Mouse (Mus musculus) T-helper 1 cell (primary cell): ENCODE results near the gene Zfp366.

Experiments used
- in situ Hi-C: fragments of 300-600 bp; cut with MboI, MseI; formaldehyde crosslinking; loops from one replicate; pipeline ENCODE4 v1.15.1; 2025; ENCODE audit warnings: high pct_unique_total_duplicates

Gene Zfp366

DNA sequence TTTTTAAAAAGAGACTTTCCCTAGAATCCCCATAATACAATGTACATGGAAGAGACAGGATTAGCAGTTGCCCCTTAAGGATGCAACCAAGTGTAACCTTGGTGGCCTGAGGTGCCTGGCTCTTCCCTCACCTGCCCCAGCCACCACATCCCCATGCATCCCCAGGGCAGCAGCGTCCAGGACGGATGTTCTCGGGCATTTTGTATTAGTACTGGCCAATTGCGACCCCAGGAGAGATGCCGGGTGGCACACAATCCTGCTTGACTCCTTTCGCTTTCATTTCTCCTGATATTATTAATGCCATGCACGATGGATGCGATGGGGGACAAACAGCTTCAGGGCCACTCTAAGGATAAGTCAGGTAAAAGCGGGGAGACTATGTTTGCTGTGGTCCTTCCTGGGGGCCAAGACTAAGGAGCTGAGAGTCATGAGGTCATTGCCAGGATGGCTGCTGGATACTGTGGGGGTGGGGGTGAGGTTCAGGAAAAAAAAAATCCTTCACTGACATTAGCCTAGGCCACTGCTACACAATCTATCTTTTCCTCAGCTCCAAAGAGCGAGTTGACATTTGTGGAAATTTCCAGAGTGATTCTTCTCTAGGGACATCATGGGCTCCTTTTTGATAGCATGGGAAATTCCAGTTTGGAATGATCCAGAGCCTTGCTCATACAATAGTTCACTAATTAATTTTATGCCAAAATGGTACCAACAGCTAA lies 1.7 kb downstream of the Zfp366 start:
- in situ Hi-C loops, result loop anchor here (10.0 kb wide), 1 partner anchor 129 kb away; no protein-coding TSS in a partner anchor

DNA sequence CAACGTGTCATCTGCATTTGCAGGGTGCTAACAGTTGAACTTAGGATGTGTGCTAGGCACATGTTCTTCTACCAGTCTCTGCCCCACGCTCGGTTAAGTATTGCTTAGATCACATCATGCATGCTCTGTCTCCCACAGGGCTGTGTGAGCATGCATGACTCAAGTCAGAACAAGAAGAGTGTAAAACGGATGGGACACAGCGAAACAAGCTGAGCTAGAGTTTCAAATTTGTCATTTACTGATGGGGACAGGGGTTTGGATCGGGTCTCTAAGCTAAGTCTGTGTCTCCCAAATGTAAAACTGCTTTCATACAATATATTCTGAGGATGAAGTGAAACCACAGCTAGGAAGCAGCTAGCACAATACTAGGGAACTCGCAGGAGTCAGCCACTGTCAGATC lies 2.2 kb downstream of the Zfp366 start:
- in situ Hi-C loops, result loop anchor here (10.0 kb wide), 1 partner anchor 128 kb away; no protein-coding TSS in a partner anchor

DNA sequence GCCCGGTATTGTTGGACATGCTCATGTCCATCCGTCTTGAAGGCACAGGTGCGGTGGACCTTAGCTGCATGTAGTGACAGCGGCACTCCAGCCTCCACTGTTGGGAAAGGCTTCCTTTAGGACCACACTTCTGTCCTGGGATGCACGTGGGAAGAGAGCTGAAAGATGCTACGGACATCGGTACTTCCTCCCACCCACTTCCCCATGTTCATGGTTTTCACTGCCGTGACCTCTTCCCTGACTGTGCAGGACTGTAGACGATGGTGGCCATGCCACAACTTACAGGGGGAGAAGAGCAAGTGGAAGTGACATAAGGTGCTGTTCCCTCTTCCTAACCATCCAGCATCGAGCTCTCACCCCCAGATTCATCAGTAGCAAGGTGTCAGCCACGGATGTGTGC lies 2.8 kb downstream of the Zfp366 start:
- in situ Hi-C loops, result loop anchor here (10.0 kb wide), 1 partner anchor 127 kb away; no protein-coding TSS in a partner anchor

DNA sequence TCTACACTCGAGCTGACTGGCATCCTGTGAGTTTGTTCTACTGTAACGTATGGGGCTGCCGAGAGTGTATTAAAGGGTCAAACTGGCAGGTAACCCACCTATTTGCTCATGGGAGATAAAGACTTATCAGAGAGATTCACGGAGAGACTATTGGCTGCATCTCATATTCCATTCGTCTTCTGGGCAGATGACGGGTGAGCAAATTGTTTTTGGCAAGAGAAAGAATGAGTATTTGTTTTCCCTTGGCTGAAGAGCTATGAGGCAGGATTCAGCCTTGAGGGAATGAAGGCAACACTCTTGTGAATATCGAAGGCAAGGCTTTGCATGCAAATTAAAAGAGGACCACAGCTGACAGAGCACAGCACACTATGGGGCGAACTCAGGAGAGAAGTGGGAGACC lies 4.0 kb downstream of the Zfp366 start:
- in situ Hi-C loops, result loop anchor here (10.0 kb wide), 1 partner anchor 126 kb away; no protein-coding TSS in a partner anchor

DNA sequence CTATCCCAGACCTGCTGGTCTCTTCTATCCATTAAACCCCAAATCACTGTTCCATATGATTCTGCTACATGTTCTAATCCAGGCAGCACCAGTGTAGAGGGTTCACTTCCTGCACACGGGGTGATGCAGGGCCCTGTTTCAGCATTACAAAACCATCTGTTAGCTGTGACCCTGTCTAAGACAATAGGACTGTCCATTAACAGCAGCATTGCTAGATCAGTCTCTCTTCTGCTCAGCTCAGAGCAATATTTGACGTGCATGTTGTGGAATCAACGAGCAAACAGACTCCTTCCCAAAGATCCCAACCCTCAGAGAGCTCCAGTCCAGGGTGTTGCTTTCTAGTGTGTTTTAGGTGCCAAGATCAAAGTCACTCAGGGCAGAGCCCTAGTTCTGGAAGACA lies 5.0 kb downstream of the Zfp366 start:
- in situ Hi-C loops, result loop anchor here (10.0 kb wide), 1 partner anchor 125 kb away; no protein-coding TSS in a partner anchor

DNA sequence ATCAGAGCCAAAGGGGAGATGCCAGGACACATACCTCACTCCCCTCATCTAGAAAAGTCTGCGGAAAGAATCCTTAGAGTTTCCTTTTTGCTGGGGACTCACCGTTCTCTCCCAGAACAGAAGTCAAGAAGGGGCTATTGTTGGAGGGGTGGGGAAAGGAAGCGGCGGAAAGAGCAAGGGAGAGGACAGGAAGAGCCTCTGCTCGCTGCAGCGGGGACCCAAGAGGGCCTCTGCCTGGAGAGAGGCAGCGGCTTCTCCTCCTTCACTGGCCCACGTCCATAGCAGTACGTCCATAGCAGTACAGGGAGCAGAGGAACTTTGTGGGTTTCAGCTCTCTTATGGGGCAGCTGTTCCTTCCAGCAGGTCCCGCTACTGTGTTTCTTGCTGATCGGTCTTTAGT lies 5.8 kb downstream of the Zfp366 start:
- in situ Hi-C loops, result no loop called here

DNA sequence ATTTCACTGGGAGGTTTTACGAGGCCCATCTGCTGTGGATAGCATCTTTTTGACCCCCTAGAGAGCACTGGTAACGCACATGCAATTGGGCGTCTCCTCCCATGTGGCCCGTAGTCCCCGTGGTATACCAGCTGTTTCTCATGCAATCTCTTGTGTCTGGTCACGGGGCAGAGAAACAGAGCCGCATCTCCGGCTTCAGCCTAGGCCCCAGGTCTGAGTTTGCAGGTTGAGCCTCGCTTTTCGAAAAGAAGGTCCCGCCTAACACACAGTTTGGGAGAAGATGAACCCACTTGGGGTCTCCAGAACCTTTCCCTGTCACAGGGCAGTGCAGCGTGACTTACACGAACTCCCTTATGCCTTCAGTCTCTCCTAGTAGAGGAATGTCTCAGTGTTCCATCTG lies 6.4 kb downstream of the Zfp366 start:
- in situ Hi-C loops, result no loop called here

DNA sequence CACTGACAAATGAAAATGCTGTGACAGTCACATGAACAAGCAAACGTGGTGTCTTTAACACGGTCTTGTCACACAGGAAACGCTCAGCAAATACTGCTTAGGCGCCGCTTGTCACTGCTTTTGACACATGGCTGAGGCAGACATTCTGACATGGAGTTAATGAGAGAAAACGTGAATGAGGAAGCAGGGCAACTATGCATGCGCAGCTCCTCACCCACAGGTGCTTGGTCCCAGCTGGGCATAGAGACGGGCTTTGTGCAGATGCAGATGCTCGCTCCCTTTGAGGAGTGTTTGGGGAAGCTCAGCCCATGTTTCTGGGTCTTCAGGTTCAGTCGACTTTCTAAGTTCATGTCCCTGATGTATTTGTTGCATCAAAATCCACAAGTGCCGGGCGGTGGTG lies 11.7 kb downstream of the Zfp366 start:
- in situ Hi-C loops, result loop anchor here (5.0 kb wide), 1 partner anchor 91 kb away; no protein-coding TSS in a partner anchor

DNA sequence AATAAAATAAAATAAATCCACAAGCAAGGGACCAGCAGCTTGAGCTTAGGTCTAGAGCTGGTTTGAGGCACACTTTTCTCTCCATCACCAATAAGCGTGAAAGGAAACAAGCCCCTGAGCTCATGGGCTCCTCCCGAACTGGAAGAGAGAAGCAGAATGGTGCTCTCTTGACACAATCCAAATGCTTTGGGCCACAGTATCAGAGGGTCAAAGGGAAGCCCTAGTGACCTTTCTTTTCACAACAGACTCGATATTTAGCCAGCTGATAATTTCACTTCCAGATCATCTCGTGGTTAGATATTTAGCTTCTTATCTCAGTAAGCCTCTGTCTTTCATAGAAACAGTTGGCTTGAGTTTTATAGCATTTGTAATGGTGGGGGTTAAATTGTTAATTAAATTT lies 12.2 kb downstream of the Zfp366 start:
- in situ Hi-C loops, result loop anchor here (5.0 kb wide), 1 partner anchor 90 kb away; no protein-coding TSS in a partner anchor

DNA sequence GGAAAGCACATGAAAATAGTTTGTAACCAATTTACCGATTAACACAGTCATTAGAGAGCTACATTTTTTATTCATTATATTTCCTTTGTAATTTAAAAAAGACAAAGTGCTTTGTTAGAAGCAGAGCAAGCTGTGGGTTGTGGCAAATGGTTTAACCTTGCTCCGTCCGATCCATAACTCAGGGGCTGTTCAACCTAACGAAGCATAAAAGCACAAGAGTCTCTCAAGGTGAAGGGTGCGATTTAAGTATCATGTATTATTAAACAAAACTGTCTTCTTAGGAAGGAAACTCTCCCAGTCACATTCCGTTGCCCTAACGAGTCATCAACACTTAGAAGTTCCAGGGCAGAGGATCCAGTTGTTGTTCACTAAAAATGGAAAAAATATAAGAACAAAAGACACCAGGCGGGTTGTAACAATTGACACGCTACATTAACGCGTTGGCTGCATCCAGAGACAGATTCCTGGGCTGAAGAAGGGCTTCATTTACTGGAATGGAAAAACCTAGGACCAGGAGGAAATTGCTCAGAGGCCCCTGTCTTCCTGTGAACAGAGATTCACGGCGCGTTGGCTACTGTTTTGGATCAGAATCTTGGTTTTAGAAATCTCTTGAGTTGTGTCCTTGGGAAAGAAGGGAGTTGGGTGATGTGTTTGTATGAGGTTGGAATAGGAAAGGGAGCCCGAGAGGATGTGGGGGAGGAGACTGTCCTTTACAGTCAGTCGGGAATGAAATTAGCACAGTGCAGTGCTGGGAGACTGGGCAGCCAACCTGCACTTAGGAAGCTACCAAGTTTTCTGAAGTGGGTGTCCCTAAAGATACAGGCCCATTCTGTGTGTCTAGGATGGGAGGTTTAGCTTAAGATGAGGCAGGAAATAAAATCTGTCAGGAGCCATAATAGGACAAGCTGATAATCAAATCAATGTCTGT lies 17.3 kb downstream of the Zfp366 start:
- in situ Hi-C loops, result no loop called here

DNA sequence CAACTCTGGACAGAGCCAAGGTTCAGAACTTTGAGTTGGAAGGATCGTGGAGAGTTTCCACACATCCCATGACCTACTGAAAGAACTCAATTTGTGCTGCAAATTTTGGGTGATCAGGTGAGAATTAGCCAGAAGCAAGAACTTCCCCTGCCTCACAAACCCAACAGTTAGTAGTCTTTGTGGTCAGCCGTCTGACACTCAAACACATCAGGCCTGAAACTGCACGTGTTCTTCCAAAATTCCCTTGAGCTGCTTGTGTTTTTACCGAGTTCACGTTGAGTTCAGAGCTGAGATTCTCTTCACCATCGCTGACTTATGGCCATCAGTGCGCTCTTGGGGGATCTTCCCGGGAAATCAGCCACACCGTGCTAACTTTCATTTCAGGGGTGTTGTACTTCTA lies 22.6 kb downstream of the Zfp366 start:
- in situ Hi-C loops, result no loop called here

DNA sequence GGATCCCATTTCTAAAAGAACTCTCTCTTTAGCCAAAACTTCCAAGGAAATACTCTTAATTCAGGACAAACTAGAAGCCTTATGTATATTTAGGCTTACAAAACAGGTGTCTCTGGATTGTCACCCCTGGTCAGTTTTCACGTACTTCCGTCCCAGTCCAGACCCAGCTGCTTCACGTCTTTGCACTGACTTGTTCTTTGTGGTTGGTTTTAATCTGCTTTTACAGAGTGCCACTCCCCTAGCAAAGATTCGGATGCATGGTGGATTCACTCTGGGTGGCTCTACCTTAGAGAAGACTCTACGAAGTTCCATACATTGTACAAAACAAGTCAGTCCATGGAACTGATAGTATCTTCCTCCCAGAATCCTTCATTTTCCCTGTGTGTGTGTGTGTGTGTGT lies 25.2 kb downstream of the Zfp366 start:
- in situ Hi-C loops, result no loop called here

DNA sequence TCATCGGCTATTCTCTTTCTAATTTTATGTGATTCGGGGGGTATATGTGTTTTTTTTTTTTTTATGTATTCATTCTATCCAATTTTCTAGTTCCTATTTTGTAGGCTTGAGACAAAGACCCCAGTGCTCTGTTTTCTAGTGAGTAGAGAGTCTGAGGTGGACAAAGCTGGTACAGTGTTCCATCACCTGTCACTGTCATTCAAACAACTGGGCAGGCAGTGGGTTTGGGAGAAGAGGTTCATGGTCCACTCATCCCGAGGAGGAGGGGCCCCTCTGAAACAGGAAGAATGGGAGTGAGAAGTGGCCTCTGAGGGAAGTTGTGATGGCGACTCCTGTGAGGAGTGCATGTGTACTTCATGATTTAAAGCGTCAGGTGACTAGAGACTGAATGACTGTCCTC lies 26.2 kb downstream of the Zfp366 start:
- in situ Hi-C loops, result no loop called here

DNA sequence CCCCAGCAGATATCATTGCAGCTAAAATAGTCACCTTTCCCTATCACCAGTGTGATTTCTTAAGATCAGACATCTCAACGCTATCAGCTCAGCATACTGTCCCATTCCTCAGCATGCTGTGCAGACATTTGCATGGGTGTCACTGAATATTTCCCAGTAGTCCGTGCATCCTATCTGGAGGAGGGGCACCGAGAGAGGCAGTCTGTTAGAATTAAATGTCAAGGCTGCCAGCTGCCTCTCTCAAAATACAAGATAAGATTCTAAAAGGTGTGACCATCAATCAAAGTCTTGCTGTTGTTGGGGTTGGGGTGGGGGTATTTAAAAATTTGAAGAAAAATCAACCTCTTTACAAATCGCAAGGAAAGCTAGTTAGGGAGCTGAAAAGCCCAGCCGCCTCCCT lies 28.4 kb downstream of the Zfp366 start:
- in situ Hi-C loops, result no loop called here

DNA sequence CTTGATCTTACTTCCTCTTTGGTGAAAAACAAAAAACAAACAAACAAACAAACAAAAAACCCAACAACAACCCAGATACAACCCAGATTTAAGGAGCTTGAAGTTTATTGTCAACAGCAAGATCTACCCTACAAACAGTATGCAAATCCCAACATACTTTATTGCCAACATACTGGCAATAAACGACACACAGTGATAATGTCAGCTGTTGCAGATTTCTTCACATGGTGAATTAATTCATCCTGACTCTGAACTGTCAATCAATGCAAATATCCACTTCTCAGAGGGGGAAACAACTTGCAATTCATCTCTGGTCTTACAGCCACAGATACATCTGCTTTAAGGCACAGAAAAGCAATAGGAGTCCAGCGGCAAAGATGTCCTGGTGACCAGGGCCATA lies 31.4 kb downstream of the Zfp366 start:
- in situ Hi-C loops, result no loop called here

DNA sequence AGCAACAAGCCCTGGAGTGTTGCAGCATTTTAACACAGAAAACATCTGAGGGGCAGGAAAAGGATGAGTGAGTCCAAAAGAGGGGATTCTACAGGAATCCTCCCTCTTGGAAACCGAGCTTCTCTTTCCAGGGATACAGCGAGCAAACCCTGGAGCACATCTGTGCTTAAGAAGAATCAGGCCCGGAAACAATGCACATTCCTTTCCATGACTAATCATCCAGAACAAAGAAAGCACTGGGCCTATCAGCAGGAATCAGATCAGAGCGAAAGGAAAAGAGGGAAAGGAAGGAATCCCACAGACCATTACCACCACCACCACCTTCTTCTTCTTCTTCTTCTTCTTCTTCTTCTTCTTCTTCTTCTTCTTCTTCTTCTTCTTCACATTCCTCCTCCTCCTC lies 33.4 kb downstream of the Zfp366 start:
- in situ Hi-C loops, result no loop called here

DNA sequence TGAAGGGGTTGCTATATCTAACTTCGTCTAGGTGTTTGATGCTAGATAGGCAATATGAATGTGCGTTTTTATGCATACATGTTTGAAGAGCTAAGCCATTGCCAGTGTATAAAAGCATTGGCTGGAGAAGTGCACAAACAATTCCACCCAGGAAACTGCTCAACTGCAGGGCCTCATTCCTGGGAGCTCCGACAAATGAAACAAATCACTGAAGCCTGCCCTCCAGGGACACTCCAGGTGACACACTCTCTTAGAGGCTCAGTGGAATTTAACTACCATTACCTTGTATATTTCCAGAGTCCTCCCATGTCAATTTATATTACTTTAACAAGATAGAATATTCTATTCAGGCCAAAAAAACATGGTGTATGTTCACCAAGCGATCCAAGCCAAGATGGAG lies 35.0 kb downstream of the Zfp366 start:
- in situ Hi-C loops, result no loop called here

DNA sequence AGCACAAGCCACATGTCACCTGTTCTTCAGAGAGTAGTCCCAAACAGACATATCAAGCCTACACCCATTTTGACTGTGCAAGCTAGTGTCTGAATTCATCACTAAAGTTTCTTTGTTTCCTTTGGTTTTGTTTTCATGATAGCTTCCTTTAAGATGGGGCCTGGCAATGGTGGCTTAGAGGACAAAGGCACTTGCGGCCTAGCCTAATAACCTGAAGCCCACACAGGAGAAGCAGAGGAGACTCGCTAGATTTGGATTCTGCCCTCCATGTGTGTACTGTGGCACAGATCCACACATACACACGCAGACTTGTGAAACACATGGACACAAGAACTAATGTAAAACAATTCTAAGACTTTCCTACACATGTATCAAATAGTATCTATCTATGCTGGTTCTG lies 37.4 kb downstream of the Zfp366 start:
- in situ Hi-C loops, result no loop called here

DNA sequence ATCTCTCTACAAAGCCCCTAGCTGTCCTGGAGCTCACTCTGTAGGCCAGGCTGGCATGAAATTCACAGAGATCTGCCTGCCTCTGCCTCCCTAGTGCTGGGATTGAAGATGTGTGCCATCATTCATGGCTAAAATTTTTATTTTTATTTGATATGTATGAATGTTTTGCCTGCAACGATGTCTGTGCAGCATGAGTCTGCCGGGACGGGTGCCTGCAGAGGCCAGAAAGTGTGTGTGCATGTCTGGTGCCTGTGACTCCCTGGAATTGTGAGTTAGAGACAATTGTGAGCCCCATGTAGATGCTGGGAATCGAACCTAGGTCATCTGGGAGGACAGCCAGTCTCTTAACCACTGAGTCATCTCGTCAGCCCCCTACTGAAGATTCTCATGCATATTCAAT lies 37.9 kb downstream of the Zfp366 start:
- in situ Hi-C loops, result no loop called here

DNA sequence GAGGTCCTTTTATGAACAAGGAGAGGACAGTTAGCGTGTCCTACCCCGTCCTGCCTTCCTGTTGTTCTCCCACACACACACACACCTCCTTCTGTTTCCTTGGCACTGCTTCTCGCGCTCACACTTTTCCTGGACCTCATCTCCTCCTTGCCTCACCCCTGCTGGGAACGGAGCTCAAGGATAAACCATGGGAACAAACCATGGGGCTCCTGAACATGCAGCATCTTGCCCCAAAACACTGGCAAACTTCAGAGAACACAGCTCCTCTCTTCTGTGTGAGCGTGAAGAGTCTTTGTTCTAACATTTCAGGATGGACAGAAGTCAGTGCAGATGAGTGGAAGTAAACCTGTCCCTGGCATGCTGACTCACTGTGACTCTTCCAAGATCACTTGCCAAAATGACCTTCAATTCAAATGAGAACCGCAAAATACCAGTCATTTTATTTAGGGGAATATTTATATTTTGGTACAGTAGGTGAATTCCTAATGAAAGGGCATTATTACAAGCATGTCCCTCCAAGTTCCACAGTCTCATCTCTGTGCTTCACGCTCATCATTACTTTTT lies 38.8 kb downstream of the Zfp366 start:
- in situ Hi-C loops, result no loop called here

DNA sequence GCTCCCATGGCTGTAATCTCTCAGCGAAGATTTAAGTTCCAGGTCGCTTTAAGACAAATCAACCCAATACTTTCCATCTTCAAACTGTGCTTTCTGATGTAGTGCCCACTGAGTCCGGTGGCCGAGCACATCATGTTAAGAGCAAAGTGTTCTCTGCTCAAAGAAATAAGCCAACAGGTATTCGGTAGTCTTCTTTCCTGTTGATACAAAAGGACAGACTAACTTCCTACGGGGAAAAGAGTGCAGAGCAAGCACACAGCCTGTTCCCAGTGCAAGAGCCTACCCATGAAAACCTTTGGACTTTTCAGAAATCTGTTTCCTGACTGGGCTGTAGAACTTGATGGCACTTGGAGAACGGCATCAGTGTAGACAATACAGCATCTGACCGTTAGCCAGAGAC lies 39.3 kb downstream of the Zfp366 start:
- in situ Hi-C loops, result no loop called here
